Mouse (Mus musculus) embryonic facial prominence, embryonic 14.5 days (tissue): ENCODE results near the gene Mras. TPM values are rescaled to one million over a fixed set of nuclear protein-coding genes. Genes with fewer than 3 reads are reported as not detected.

Experiments used
- ATAC-seq: fragments of 200-750 bp; cut with Nextera tagmentation; 2 replicates; pipeline ENCODE4 v1.8.0; 2017; ENCODE audit warnings: low read depth, moderate number of reproducible peaks, moderate TSS enrichment
- DNase-seq: peaks from one replicate; pipeline ENCODE4 v3.0.0-alpha.2; 2015; ENCODE audit warnings: low spot score
- H3K27ac ChIP-seq: fragments of 300-500 bp; sonication (generic); replicated peaks from 2 replicates; pipeline ENCODE4 v1.5.1; 2014; ENCODE audit warnings: low read depth, mild to moderate bottlenecking, low read length, moderate library complexity
- H3K27me3 ChIP-seq: fragments of 300-500 bp; sonication (generic); replicated peaks from 2 replicates; pipeline ENCODE4 v1.6.1; 2014; ENCODE audit warnings: low read length; ENCODE audit not compliant: control insufficient read depth, insufficient read depth
- H3K36me3 ChIP-seq: fragments of 300-500 bp; sonication (generic); 2 replicates; pipeline ENCODE4 v1.6.1; 2014; ENCODE audit warnings: low read length, mixed read lengths; ENCODE audit not compliant: control insufficient read depth, insufficient read depth
- H3K4me1 ChIP-seq: fragments of 300-500 bp; sonication (generic); 2 replicates; pipeline ENCODE4 v1.6.1; 2014; ENCODE audit warnings: antibody characterized with exemption, low read length; ENCODE audit not compliant: control insufficient read depth, insufficient read depth
- H3K4me2 ChIP-seq: fragments of 300-500 bp; sonication (generic); 2 replicates; pipeline ENCODE4 v1.6.1; 2014; ENCODE audit warnings: low read depth, mild to moderate bottlenecking, low read length, moderate library complexity, mixed read lengths
- H3K4me3 ChIP-seq: fragments of 300-500 bp; sonication (generic); 2 replicates; pipeline ENCODE4 v1.5.1; 2014; ENCODE audit warnings: low read depth, mild to moderate bottlenecking, low read length
- H3K9ac ChIP-seq: fragments of 300-500 bp; sonication (generic); 2 replicates; pipeline ENCODE4 v1.6.1; 2014; ENCODE audit warnings: low read depth, mild to moderate bottlenecking, low read length, moderate library complexity, mixed read lengths
- H3K9me3 ChIP-seq: fragments of 300-500 bp; sonication (generic); 2 replicates; pipeline ENCODE4 v1.6.1; 2016; ENCODE audit warnings: low read length; ENCODE audit not compliant: control insufficient read depth
- WGBS: fragments of 180-500 bp; shearing (Covaris S2); extraction: QIAGEN DNeasy Blood & Tissue Kit; methylation state at CpG from one replicate; pipeline ENCODE4 v1.1.7; 2014; 5-methylcytosine and 5-hydroxymethylcytosine counted together
- polyA plus RNA-seq: library from polyadenylated mRNA; unstranded; fragments of >200 nt; fragmentation: Nextera tagmentation; extraction: Ambion mirVana; gene quantifications from 2 replicates; pipeline ENCODE4 v1.2.1, GENCODE M21; 2014

Gene Mras
- polyA plus RNA-seq, 1 experiment from 2014 or later = 30.6 TPM

- DNase-seq (no peak), ATAC-seq (no peak)
- no peak overlapping the region for H3K27ac ChIP-seq
- H3K9me3 ChIP-seq = 0 out of 2 replicates have a peak, but pooled peaks cover 4% of the 10 kb centered on the region
- H3K4me2 ChIP-seq = no peak overlapping the region
- no peak overlapping the region for H3K9ac ChIP-seq
- no peaks in the 10 kb centered on the region for H3K27me3 ChIP-seq
- H3K4me3 ChIP-seq = no peak overlapping the region
- H3K36me3 ChIP-seq = no peaks in the 10 kb centered on the region
- H3K4me1 ChIP-seq = no peaks in the 10 kb centered on the region
- 74% methylated on average over 7 of the region's 7 CpGs for WGBS
These were observed 68.8 kb downstream of the Mras start for GRCm38 (mm10) chr9:99368431-99368830.

DNA sequence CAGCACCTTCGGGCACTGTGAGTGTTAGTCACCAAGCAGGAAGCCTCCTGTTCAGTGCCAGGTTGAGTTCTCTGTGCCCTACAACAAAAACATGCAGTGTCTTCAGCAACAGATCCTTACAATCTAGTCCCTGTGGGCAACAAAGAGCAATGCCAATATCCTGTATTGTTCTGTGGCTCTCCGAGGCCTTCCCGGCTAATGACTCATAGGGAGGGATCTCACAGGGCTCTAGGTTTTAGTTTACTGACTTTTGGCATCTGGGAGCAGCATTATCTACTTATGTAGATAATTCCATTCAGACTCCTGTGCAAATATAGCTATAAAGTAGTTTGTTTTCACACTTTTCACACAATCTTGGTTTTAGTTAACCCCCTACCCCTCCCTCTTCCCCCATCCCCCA lies 71.3 kb downstream of the Mras start:
- 70% methylated on average over 3 of the region's 3 CpGs for WGBS
- Histone ChIP-seq H3K36me3 (no peaks in the 10 kb centered on the region), H3K4me1 (no peaks in the 10 kb centered on the region), H3K9ac (no peak overlapping the region), H3K4me3 (no peak overlapping the region), H3K9me3 (0 out of 2 replicates have a peak, but pooled peaks cover 4% of the 10 kb centered on the region), H3K4me2 (no peak overlapping the region), H3K27me3 (no peaks in the 10 kb centered on the region), H3K27ac (no peak overlapping the region)
- DNase-seq (no peak), ATAC-seq (no peak)

- H3K36me3 ChIP-seq = no peaks in the 10 kb centered on the region
- H3K27ac ChIP-seq = no peak overlapping the region
- no peak overlapping the region for H3K4me3 ChIP-seq
- H3K4me1 ChIP-seq = 0 out of 2 replicates have a peak, but pooled peaks cover 2% of the 10 kb centered on the region
- H3K27me3 ChIP-seq = peaks cover 21% of the 10 kb centered on the region
- H3K4me2 ChIP-seq = no peak overlapping the region
- no peak overlapping the region for H3K9ac ChIP-seq
- H3K9me3 ChIP-seq = no peaks in the 10 kb centered on the region
- ATAC-seq = no peak
- DNase-seq = peak; percentile 27
- 53% methylated on average over 8 of the region's 8 CpGs for WGBS
These were observed 74.1 kb downstream of the Mras start for GRCm38 (mm10) chr9:99363076-99363475.

DNA sequence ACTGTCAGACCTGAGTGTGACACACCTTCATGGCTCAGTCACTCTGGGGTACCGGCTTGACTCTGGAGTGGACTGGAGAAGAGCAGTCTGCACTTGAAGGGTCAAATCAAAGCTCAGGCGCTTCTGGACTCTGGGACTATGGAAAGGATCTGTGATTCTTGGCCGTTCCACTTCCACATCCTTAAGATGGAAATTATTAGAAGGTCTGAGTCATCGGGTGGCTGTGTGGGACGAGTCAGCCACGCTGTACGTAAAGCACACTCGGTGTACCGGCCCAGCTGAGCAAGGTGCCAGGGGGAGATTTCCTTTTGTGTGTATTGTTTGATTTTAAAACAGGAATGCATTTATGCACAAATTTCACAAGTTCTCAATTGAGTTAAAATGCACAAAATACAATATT lies 75.2 kb downstream of the Mras start:
- 87% methylated on average over 9 of the region's 9 CpGs for WGBS
- no peak overlapping the region for H3K4me3 ChIP-seq
- ATAC-seq (no peak), DNase-seq (no peak)
- no peaks in the 10 kb centered on the region for H3K36me3 ChIP-seq
- H3K9me3 ChIP-seq = no peaks in the 10 kb centered on the region
- no peak overlapping the region for H3K4me2 ChIP-seq
- peaks cover 32% of the 10 kb centered on the region for H3K27me3 ChIP-seq
- no peak overlapping the region for H3K9ac ChIP-seq
- peaks cover 10% of the 10 kb centered on the region; the same call in 1 of the 2 replicates for H3K4me1 ChIP-seq
- H3K27ac ChIP-seq = no peak overlapping the region

DNA sequence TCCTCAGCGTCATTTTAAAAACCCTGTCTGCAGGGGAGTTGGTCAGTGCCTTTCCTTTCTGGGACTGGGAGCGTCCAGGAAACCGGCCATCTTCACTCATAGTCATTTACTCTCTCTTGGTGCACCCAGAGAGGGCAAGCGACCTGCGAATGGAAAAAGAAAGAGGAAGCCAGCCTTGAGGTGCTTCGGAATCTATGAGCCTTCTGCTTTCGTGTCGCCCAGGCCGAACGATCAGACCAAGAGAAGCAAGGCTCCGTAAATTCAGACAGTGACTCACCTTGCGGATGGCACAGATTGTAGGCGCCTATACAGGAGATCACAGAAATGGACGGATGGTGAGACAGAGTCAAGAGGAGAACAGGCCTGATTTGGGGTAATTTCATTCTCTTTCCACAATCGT lies 78.2 kb downstream of the Mras start:
- H3K36me3 ChIP-seq = no peaks in the 10 kb centered on the region
- 89% methylated on average over 15 of the region's 15 CpGs for WGBS
- H3K27ac ChIP-seq = no peak overlapping the region
- H3K9ac ChIP-seq = no peak overlapping the region
- DNase-seq = no peak
- H3K4me2 ChIP-seq = no peak overlapping the region
- peaks cover 52% of the 10 kb centered on the region for H3K27me3 ChIP-seq
- H3K4me1 ChIP-seq = peaks cover 10% of the 10 kb centered on the region; the same call in 1 of the 2 replicates
- no peaks in the 10 kb centered on the region for H3K9me3 ChIP-seq
- ATAC-seq = no peak
- no peak overlapping the region for H3K4me3 ChIP-seq

DNA sequence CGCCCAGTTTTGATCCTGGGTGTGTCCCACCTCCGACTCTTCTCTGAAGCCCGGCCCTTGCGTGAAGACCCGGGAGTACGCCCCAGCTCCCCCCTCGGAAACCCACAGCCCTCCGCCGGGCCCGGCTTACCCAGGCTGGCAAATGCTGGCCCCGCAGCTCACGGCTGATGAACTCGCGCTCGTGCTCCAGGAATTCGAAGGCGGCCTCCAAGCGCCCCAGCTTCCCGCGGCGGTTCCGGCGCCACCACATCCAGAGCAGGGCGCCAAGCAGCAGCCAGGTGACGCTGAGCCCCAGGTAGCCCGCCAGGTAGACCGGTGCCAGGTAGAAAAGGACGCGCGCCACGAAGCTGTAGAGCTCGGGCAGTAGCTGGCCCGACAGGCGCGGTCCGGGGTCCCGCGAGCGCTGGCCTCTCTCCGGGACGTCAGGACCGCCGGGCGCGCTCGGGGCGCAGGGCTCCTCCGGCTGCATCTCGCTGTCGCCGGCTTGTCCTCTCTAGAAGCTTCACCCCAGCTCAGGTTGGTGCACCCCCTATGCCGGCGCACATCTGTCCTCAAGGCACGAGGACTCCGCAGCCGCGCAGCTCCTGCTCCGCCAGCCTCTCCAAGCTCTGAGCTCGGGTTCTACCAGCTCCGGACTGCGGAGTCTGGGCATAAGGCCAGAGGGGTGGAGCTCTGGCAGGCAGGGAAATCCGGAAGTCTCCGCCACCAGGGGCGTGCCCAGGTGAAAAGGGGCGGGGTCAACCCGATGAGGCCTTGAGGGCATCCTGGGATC lies 79.1 kb downstream of the Mras start, which contains the start of gene Esyt3:
TSS of gene Esyt3 (minus strand) at position 637 of the 772 bp plus-strand sequence.
- DNase-seq (peak; percentile 76), ATAC-seq (peak; percentile 81)
- Histone ChIP-seq H3K4me2 (peak within 1 kb of the TSS; percentile 99), H3K4me3 (peak within 1 kb of the TSS; percentile 49), H3K9me3 (no peaks in the 10 kb centered on the region), H3K27me3 (peaks cover 52% of the 10 kb centered on the region), H3K4me1 (peaks cover 10% of the 10 kb centered on the region; the same call in 1 of the 2 replicates), H3K27ac (no peak within 1 kb of the TSS), H3K36me3 (no peaks in the 10 kb centered on the region), H3K9ac (peak within 1 kb of the TSS; percentile 53)
- WGBS = under 1% methylated on average over 32 of the region's 66 CpGs

- Histone ChIP-seq H3K27ac (no peak overlapping the region), H3K36me3 (no peaks in the 10 kb centered on the region), H3K4me1 (peaks cover 10% of the 10 kb centered on the region; the same call in 1 of the 2 replicates), H3K9me3 (no peaks in the 10 kb centered on the region), H3K4me3 (peak overlapping the region; percentile 49), H3K27me3 (peaks cover 52% of the 10 kb centered on the region), H3K4me2 (peak overlapping the region; percentile 99), H3K9ac (peak overlapping the region; percentile 53)
- 3% methylated on average over 16 of the region's 19 CpGs for WGBS
- DNase-seq (peak; percentile 17), ATAC-seq (peak; percentile 24; the same call in 1 of the 2 replicates)
These were observed 79.6 kb downstream of the Mras start for GRCm38 (mm10) chr9:99357561-99357920.

- H3K27me3 ChIP-seq = peaks cover 52% of the 10 kb centered on the region
These were observed 81.2 kb downstream of the Mras start for GRCm38 (mm10) chr9:99355971-99356370.

DNA sequence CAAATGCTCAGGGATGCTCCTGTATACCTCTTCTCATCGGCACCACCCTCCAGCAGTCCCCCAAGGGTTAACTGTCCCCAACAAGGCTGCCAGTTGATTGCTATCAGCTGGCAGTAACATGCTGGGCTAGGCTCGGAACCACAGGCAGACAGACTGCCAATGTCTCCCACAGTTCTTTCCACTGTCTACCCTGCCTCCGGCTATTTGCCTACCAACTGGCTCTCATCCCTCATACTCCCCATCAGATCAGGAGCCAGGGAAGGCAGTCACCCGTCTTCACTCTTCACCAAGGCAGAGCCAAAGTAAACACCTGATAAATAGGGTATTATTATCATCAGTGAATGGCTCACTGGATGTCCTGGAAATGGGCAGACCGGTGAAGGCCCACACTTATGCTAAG lies 82.4 kb downstream of the Mras start:
- ATAC-seq = no peak
- Histone ChIP-seq H3K9ac (no peak overlapping the region), H3K36me3 (no peaks in the 10 kb centered on the region), H3K9me3 (no peaks in the 10 kb centered on the region), H3K27me3 (peaks cover 48% of the 10 kb centered on the region), H3K4me2 (no peak overlapping the region), H3K27ac (no peak overlapping the region), H3K4me3 (no peak overlapping the region), H3K4me1 (peaks cover 10% of the 10 kb centered on the region; the same call in 1 of the 2 replicates)
- DNase-seq = no peak
- 64% methylated on average over 5 of the region's 5 CpGs for WGBS

More at GRCm38 (mm10) chr9:99355971-99356370, 81.2 kb downstream of the Mras start:
- Histone ChIP-seq H3K36me3 (no peaks in the 10 kb centered on the region), H3K4me1 (peaks cover 10% of the 10 kb centered on the region; the same call in 1 of the 2 replicates), H3K4me3 (no peak overlapping the region), H3K4me2 (no peak overlapping the region), H3K9me3 (no peaks in the 10 kb centered on the region), H3K9ac (no peak overlapping the region), H3K27ac (no peak overlapping the region)
- WGBS = 38% methylated on average over 5 of the region's 5 CpGs
- DNase-seq (no peak), ATAC-seq (no peak)
